Mouse (Mus musculus) heart, postnatal 0 days (tissue): ENCODE measurements around the gene Lrat. TPM values are rescaled to one million over a fixed set of nuclear protein-coding genes. Genes with fewer than 3 reads are reported as not detected.
A peak's percentile ranks its signal among the peaks of the same experiment; 100 is the strongest.

ENCODE experiments used
- ATAC-seq: fragments of 200-750 bp; cut with Nextera tagmentation; 2 replicates; pipeline ENCODE4 v1.8.0; 2017; ENCODE audit warnings: low read depth, moderate number of reproducible peaks, moderate library complexity; ENCODE audit not compliant: insufficient read depth
- DNase-seq: peaks from one replicate; pipeline ENCODE4 v3.0.0-alpha.2; 2016; ENCODE audit warnings: low spot score
- H3K27ac ChIP-seq: fragments of 300-500 bp; sonication (generic); 2 replicates; pipeline ENCODE4 v1.5.1; 2014; ENCODE audit warnings: low read depth, mild to moderate bottlenecking
- H3K27me3 ChIP-seq: fragments of 300-500 bp; sonication (generic); 2 replicates; pipeline ENCODE4 v1.6.1; 2014; ENCODE audit warnings: low read length, mixed read lengths; ENCODE audit not compliant: control insufficient read depth, insufficient read depth
- H3K36me3 ChIP-seq: fragments of 300-500 bp; sonication (generic); replicated peaks from 2 replicates; pipeline ENCODE4 v1.6.1; 2014; ENCODE audit warnings: low read length, mixed read lengths; ENCODE audit not compliant: control insufficient read depth, insufficient read depth
- H3K4me1 ChIP-seq: fragments of 300-500 bp; sonication (generic); 2 replicates; pipeline ENCODE4 v1.6.1; 2014; ENCODE audit warnings: antibody characterized with exemption; ENCODE audit not compliant: control insufficient read depth, insufficient read depth
- H3K4me2 ChIP-seq: fragments of 300-500 bp; sonication (generic); 2 replicates; pipeline ENCODE4 v1.6.1; 2014; ENCODE audit warnings: low read depth, mild to moderate bottlenecking, low read length, moderate library complexity
- H3K4me3 ChIP-seq: fragments of 300-500 bp; sonication (generic); 2 replicates; pipeline ENCODE4 v1.5.1; 2014; ENCODE audit warnings: low read depth, low read length
- H3K9ac ChIP-seq: fragments of 300-500 bp; sonication (generic); replicated peaks from 2 replicates; pipeline ENCODE4 v1.6.1; 2014; ENCODE audit warnings: low read depth, low read length, mixed read lengths
- H3K9me3 ChIP-seq: fragments of 300-500 bp; sonication (generic); replicated peaks from 2 replicates; pipeline ENCODE4 v1.6.1; 2016; ENCODE audit warnings: low read length; ENCODE audit not compliant: control insufficient read depth
- CTCF ChIP-seq: IDR thresholded peaks from 2 replicates; pipeline ENCODE4 v1.5.1; 2016; ENCODE audit warnings: antibody characterized with exemption, control low read depth, low read depth
- EP300 ChIP-seq: IDR thresholded peaks from 2 replicates; pipeline ENCODE4 v1.6.1; 2016; ENCODE audit warnings: antibody characterized with exemption, low read depth
- WGBS: fragments of 180-500 bp; shearing (Covaris S2); extraction: QIAGEN DNeasy Blood & Tissue Kit; methylation state at CpG from one replicate; pipeline ENCODE4 v1.1.7; 2014; 5-methylcytosine and 5-hydroxymethylcytosine counted together
- polyA plus RNA-seq: library from polyadenylated mRNA; unstranded; fragments of >200 nt; fragmentation: Nextera tagmentation; extraction: Ambion mirVana; gene quantifications from 2 replicates; pipeline ENCODE4 v1.2.1, GENCODE M21; 2015
- total RNA-seq: library from RNA; depleted of rRNA; stranded (reverse); fragments of >200 nt; gene quantifications from 2 replicates; pipeline ENCODE4 v1.2.3, GENCODE M21; 2014; ENCODE audit warnings: low replicate concordance; rRNA removed

Lrat gene
- total and polyA plus RNA-seq, 2 experiments from 2014 or later = 0.04 TPM; not detected in 1

DNA sequence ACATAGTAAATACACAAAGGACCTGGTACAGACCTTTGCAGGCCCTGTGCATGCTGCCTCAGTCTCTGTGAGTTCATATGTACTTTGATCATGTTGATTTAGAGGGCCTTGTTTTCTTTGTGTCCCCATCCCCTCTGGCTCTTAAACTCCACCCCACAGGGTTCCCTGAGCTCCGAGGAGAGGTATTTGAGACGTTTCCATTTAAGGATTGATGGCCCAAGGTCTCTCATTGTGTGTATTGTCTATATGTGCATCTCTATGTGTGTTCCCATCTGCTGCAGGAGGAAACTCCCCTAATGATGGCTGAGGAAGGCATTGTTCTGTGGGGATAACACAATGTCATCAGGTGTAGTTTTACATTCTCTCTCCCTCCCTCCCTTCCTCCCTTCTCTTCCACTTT, 14.9 kb downstream of the Lrat start:
- no peak for TF ChIP-seq CTCF
- 7% methylated on average over 2 of the region's 2 CpGs for WGBS
- Histone ChIP-seq H3K27me3 (no peaks in the 10 kb centered on the region), H3K36me3 (no peaks in the 10 kb centered on the region), H3K9ac (no peak overlapping the region), H3K27ac (no peak overlapping the region), H3K9me3 (no peaks in the 10 kb centered on the region), H3K4me3 (no peak overlapping the region), H3K4me2 (no peak overlapping the region), H3K4me1 (no peaks in the 10 kb centered on the region)
- DNase-seq (no peak), ATAC-seq (no peak)

DNA sequence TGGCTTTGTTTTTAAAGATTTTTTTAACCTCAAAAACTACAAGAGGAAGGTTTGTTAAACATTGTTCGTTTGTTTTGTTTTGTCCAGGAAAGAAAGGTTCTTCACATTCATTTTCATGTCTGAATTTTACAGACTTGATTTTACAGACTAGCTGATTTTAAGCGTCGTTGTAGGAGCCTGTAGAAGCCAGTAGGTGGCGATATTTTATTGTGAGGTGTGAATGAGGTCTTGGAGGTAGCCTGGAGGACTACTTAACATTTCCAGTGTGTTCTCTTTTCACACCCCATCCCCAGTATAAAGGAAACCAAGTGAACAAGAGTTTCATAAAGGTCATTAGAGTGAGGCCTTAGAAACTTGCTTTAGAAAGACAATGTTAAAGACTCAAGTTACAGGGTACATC, 26.5 kb downstream of the Lrat start:
- Histone ChIP-seq H3K9ac (no peak overlapping the region), H3K27me3 (peaks cover 24% of the 10 kb centered on the region), H3K9me3 (no peaks in the 10 kb centered on the region), H3K4me2 (no peak overlapping the region), H3K4me1 (no peaks in the 10 kb centered on the region), H3K36me3 (no peaks in the 10 kb centered on the region), H3K27ac (no peak overlapping the region), H3K4me3 (no peak overlapping the region)
- WGBS = 5% methylated on average over 4 of the region's 4 CpGs
- ATAC-seq (no peak), DNase-seq (peak; percentile 69)
- peak; percentile 77 for TF ChIP-seq CTCF
- no peak for TF ChIP-seq EP300

DNA sequence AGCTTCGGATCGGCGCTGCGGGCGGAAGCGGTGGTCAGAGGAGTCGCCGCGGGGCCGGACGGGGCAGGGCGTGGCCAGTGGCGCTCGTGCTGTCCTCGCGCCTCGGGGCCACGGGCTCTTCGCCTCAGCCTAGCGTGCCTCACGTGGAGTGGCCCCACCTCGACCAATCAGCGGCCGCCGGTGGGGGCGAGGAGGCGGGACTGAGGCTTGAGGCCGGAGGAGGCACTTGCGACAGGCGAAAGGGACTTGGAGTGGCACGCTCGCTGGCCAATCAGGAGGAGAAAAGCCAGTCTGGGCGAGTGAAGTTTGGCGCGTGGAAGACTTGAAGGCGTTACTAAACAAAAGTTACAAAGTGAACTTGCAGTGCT, 27.4 kb downstream of the Lrat start, which contains the start of gene Rbm46:
Rbm46 (minus strand) TSS at position 112 of the 368 bp plus-strand sequence.
- Histone ChIP-seq H3K9me3 (no peaks in the 10 kb centered on the region), H3K4me1 (no peaks in the 10 kb centered on the region), H3K27me3 (peaks cover 24% of the 10 kb centered on the region), H3K9ac (no peak within 1 kb of the TSS), H3K4me3 (peak within 1 kb of the TSS; percentile 27), H3K4me2 (peak within 1 kb of the TSS; percentile 41), H3K27ac (no peak within 1 kb of the TSS), H3K36me3 (no peaks in the 10 kb centered on the region)
- TF ChIP-seq CTCF (no peak), EP300 (no peak)
- 18% methylated on average over 22 of the region's 36 CpGs for WGBS
- DNase-seq = peak; percentile 40
- peak; percentile 83 for ATAC-seq

DNA sequence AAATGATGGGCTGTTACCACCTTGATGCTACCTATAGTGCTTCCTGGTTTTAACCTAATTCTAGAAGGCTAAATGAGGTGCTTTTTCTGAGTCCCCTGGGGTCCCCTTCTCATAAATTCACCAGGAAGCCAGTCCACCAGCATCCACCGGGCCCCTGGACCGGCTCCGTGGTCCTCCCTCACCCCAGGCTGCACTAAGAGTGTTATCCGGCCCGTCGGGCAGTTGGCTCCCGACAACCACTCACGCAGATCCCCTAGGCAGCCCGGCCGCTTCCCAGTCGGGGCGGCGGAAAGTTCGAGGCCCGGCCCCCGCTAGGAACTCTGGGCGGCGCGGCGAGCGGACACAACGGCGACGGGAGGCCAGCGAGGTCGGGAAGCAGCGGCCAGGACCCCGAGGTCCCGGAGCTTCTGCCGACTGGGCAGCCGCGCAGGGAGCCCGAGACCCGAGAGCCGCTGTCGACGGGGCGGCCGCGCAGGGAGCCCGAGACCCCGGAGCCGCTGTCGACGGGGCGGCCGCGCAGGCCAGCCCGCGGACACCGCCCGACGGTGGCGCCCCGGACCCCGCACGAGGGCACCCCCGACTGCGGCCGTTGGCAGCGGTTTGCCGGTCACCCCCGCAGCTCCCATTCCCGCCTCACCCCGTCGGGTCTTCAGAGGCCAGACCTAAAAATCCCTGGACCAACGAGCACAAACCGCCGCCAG, 28.0 kb downstream of the Lrat start:
- 18% methylated on average over 61 of the region's 69 CpGs for WGBS
- Histone ChIP-seq H3K9ac (no peak overlapping the region), H3K36me3 (no peaks in the 10 kb centered on the region), H3K9me3 (no peaks in the 10 kb centered on the region), H3K4me1 (no peaks in the 10 kb centered on the region), H3K4me2 (peak overlapping the region; percentile 41), H3K27me3 (peaks cover 24% of the 10 kb centered on the region), H3K4me3 (peak overlapping the region; percentile 27), H3K27ac (no peak overlapping the region)
- peak; percentile 33; the same call in 1 of the 2 replicates for ATAC-seq
- no peak for DNase-seq
- TF ChIP-seq CTCF = no peak
- TF ChIP-seq EP300 = no peak

DNA sequence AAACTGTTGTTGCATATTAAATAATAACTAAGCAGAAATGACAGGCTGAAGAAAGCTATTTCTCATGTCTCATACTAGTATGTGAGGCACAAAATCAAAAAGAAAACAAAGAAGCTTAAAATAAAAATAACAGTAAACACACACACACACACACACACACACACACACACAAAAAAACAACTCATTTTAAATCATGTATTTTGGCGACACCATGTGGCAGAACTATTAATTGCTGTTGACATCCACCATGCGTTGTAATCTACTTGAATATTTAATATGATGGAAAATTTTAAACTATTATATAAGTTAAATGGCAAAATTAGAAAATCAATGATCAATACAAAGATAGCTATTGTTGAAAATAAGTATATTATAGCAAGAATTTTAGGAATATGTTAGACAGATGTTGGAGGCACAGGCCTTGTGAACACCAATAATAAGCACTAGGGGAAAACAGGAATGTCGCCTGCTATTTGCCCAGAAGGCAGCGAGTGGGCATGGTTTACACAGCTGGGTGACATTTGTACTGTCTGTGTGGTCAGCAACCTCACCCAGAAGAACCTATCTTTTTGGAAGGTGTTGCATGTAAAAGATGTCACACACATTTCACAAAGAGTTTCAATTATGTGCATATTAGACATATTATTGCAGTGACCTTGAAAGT, 46.2 kb downstream of the Lrat start:
- Histone ChIP-seq H3K9ac (no peak overlapping the region), H3K36me3 (no peaks in the 10 kb centered on the region), H3K27ac (no peak overlapping the region), H3K4me3 (no peak overlapping the region), H3K27me3 (no peaks in the 10 kb centered on the region), H3K4me1 (no peaks in the 10 kb centered on the region), H3K9me3 (no peaks in the 10 kb centered on the region), H3K4me2 (no peak overlapping the region)
- DNase-seq = no peak
- peak; percentile 60 for TF ChIP-seq CTCF
- TF ChIP-seq EP300 = no peak
- WGBS = 24% methylated on average over 4 of the region's 4 CpGs
- ATAC-seq = no peak

Other genes starting within 250 kb of the Lrat start
- 0.81 TPM in 1 of 2 replicates, not detected in the other for gene Rbm46, start 27.5 kb downstream of the Lrat start, total RNA-seq
- 0.75 and 0.86 TPM in 2 replicates for gene Rbm46, start 27.5 kb downstream of the Lrat start, polyA plus RNA-seq
- 0.70 and 2.4 TPM in 2 replicates for gene Fgg, start 103.8 kb upstream of the Lrat start, total RNA-seq
- 0.08 and 0.26 TPM in 2 replicates for gene Fgg, start 103.8 kb upstream of the Lrat start, polyA plus RNA-seq
- gene Fga, start 122.1 kb upstream of the Lrat start, total RNA-seq = 2.3 and 3.3 TPM in 2 replicates
- 0.08 and 0.19 TPM in 2 replicates for gene Fga, start 122.1 kb upstream of the Lrat start, polyA plus RNA-seq
- 1.8 TPM in 1 of 2 replicates, not detected in the other for gene Fgb, start 145.9 kb upstream of the Lrat start, total RNA-seq
- gene Fgb, start 145.9 kb upstream of the Lrat start, polyA plus RNA-seq = 0.03 and 0.16 TPM in 2 replicates
- gene Plrg1, start 151.5 kb upstream of the Lrat start, total RNA-seq = 46.2 and 61.9 TPM in 2 replicates
- 40.8 and 43.4 TPM in 2 replicates for gene Plrg1, start 151.5 kb upstream of the Lrat start, polyA plus RNA-seq
- 0.19 and 1.1 TPM in 2 replicates for gene Dchs2, start 224.0 kb upstream of the Lrat start, total RNA-seq
- 0.04 TPM in 2 replicates for gene Dchs2, start 224.0 kb upstream of the Lrat start, polyA plus RNA-seq